Mouse (Mus musculus) retina, adult 2 months (tissue): Measurements from ENCODE around the gene Hsf5.

Experiments
- DNase-seq: peaks from one replicate; pipeline ENCODE4 v3.0.0-alpha.2; 2012; ENCODE audit warnings: low read depth, low spot score

The Hsf5 gene

DNA sequence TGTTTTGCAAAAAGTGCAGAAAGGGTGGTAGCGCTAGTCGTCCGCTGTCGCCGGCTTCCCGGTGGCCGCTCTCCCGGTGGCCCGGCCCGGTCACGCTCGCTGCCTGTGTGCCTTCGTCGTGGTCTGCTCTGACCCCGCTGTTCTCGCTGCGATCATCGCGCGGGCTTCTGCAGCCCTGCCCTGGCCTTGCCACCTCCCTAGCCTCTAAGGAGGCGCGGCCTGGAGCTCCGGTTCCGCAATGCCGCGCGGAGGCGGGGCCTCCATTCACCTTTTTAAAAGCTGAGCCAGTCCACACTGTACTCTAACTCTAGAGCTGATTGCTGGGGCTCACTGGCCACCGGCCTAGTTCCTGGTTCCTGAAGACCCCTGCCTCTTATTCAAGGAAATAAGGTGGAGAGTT is 22.2 kb downstream of the Hsf5 start:
- DNase-seq = peak; percentile 16

DNA sequence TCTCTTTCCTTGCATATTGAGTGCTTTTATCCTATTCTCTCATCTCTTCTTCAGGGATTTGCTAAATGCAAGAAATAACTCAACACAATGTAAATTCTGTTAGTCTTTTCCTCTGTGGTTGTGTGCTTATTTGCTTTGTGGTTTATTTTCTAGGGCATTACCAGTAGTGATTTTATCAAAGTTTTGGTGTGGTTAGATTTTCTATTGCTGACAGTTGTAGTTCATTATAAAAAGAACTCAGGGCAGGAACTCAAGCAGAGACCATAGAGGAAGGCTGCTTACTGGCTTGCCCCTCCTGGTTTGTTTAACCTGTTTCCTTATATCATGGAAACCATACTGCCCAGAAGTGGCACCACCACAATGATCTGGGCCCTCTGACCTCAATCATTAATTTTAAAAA is 25.9 kb downstream of the Hsf5 start:
- DNase-seq = no peak

DNA sequence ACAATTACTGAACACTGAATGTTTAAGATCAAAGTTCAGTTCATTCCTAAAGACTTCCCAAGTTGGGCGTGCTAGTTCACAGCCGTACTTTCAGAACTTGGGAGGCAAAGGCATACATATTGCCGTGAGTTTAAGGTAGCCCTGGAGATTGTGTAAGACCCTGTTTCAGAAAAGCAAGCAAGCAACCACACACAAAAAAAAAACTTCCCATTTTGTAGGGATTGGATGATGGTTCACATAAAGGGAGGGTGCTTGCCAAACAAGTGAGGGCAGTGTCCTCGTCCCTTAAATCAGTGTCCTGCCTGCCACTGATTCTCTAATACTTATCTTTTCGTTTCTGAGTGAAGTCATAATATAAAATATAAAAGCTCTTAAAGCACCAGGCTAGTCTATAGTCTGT is 37.7 kb downstream of the Hsf5 start:
- no peak for DNase-seq

DNA sequence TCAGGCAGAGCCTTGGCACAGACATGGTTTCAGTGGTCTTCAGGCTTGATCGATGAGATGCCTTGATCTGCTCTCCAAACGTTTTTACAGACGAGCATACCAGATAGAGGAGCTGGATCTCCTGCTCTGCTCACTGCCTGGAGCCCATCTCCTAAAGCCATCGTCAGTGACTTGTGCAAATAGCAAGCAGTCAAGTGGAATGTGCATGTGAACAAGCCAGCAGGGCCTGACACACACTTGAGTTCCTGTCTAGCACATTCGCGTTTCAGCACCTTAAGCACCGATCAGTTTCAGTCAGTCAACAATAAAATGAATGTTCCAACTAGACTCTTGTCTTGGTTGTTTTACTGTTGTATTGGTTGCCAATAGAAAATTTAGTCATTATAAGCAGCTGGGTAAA is 42.3 kb downstream of the Hsf5 start:
- no peak for DNase-seq

DNA sequence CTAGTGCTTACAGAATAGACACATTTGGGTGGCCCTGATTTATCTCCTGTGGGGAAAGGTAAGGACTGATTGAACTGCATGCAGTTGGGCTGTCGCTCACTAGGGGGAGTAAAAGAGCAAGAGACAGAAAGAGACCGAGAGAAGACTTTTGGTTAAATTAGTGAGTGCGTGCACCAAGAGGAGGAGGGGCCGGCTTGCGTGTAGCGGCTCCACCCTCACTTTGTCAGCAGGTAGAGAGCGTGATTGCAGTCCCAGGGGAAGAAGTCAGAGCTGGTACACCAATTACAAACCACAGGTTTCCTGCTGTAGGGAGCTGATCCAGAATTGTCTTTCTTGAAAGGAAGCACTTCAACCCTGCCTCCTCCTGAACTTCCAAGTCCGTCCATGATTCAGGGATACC is 45.4 kb downstream of the Hsf5 start, which contains the start of gene Rnf43:
Rnf43 (plus strand) TSS at position 316 of the 400 bp plus-strand sequence.
- peak; percentile 62 for DNase-seq

DNA sequence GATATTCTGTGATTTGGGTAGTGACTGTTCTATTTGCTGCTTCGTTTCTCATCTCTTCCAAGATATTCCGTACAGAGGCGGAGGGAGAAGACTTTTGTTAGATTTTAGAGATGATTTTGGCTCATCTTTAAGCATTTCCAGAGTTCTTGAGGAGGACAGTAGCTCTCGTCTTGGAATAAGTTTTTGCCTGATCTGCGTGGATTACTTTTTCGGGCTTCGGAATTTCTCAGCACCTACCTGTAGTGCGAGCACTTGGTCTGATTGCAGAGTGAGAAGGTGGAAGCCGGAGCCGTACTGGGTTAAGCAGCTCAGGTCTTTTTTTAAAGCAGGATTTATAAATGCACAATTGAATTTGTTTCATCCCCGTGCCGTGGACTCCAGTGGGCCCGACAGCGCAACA is 45.9 kb downstream of the Hsf5 start:
- no peak for DNase-seq

DNA sequence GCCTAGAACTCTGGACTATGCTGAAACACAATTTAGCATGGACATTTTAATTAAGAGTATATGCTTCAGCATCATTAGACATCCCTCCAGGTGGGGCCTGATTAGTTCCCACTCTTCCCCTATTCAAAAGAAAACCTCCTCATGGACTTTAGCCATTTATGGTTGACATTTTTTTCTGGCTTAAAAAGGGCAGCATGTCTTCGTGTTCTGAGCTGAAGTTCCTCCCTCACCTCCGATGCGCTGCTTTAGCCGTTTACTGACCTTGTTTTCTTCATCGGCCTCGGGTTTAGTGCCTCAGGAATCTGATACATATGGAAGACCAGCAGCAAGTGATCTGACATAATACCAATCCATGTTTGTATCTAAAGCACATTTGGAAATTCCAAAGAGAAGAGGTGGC is 47.0 kb downstream of the Hsf5 start:
- DNase-seq = no peak

DNA sequence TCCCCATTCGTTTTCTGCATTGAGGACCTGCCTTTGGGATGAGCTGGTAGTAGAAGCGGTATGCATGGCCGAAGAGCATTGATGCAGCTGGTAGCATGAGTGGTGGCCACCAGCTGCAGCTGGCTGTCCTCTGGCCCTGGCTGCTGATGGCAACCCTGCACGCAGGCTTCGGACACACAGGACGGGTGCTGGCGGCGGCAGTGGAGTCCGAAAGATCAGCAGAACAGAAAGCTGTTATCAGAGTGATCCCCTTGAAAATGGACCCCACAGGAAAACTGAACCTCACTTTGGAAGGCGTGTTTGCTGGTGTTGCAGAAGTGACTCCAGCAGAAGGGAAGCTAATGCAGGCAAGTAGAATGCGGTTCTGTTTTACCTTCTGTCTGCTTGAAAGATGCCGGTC is 47.6 kb downstream of the Hsf5 start:
- DNase-seq = no peak

DNA sequence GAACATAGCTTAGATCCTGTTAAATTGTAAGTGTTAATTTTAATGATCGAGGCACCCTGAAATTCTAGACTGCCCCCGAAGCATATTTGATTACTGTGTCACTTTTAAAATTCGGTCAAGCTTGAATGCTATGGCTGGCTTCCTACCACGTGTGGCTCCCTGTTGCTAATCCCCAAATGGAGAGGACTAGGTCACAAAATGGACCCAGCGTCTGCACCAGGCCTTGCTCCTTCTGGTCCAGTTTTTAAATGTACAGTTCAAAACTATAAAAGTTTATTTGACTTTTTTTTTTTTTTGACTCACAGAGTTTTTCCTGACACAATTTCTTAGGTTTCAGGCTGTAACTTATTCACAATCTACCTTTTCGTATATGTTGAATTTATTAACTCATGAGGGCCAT is 48.3 kb downstream of the Hsf5 start:
- DNase-seq = no peak

DNA sequence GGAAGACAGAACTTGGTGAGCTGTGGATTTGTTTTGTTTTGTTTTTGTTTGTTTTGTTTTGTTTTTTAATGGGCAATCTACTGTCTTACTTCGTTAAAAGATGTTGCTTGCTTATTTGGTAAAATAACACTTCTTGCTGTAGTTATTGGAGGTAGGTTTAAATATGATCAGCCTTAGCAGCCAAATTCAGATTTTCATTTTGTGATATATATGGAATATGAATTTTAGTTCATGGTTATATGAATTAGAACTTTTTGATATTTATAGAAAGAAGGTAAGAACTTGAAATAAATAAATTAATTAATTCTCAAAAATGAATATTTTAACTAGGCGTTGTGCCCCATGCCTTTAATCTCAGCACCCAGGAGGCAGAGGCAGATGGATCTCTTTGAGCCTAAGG is 48.7 kb downstream of the Hsf5 start:
- no peak for DNase-seq

DNA sequence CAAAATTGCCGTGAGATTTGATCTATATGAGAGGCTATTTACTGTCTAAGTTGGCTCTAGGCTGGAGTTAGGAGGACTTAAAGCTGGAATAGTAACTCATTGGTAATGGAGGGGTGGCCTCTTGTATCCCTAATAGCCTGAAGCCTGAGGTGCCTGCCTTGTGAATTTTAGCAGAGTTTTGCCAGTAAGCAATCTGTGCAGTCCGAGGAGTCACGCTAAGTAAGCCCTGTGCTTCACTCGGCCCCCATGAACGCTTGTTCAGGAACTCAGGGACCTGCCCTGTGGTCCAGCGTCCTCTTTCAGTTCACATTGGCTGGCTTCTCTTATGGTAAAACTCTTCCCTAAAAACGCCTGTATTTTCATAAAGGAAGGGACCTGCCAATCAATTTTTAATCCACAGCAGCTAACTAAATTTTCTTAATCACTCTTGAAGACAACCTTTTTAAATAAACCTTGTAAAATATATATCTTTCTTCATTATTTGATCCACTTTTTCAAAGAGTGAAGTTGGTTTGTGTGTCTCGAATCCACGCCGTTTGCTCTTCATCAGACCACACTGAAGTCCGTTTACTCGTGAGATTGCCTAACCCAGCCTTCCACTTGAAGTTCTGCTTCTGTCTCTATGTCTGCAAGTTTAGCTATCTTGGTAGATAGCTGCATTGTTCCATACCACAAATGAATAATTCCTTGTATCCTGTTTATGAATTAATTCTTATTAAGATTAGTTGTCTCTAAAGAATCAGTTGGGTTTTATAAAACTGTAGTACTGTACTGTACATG is 49.5 kb downstream of the Hsf5 start:
- no peak for DNase-seq

DNA sequence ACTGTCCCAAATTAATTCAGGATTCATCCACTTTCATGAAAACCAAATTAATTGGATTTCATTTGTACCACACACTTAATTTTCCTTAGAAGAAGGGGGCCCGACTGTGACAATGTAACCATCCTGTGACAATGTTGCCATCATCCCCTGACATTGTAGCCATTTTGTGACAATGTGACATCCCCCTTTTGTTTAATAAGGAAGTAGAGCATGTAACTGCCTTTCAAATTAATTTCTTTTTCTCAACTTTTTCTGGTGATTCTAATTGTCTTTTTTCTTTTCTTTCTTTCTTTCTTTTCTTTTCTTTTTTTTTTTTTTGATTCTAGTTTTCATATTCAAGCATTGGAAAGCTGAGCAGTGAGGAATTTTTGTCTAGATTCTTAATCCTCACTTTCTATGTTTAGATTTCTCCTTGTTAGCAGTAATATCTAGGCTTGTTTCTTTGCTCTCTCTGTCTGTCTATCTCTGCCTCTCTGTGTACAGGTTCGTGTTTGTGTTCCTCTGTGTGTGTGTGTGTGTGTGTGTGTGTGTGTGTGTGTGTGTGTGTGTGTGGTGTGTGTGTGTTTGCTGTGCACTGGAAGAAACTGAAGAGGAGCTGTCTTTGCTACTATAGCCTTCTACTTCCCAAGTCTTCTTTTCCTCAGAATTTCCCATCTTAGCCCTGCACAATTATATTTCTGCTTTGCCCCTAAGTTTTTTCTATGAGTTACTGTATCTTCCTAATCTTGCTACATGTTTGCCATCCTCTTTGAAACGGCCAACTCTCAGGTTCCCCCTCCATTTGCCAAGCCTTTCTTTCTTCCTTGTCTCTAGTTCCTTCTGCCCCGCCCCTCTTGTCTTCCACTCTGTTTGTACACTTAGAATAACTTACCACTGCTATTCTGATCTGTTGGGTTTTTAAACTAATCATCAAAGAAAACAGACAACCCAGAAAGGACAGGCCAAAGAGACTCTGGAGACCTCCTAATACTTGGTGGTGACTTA is 50.4 kb downstream of the Hsf5 start:
- no peak for DNase-seq

DNA sequence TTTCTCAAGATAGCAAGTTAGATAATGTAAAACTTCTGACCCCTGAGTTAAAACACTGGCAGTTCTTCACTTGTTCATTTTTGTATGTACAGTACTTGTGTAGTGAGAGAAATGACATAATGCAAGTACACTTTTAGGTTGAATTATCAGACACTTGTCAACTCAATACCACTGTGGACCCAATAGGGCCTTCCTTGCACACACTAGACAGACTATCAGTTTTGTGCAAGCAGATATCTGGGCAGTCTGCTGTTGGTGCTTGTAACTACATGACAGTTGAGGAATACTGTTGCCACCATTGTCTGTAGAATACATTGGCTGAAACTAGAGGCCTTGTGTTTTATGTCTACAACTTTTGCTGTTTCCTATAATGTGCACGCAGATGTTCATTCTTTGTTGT is 56.3 kb downstream of the Hsf5 start:
- no peak for DNase-seq

DNA sequence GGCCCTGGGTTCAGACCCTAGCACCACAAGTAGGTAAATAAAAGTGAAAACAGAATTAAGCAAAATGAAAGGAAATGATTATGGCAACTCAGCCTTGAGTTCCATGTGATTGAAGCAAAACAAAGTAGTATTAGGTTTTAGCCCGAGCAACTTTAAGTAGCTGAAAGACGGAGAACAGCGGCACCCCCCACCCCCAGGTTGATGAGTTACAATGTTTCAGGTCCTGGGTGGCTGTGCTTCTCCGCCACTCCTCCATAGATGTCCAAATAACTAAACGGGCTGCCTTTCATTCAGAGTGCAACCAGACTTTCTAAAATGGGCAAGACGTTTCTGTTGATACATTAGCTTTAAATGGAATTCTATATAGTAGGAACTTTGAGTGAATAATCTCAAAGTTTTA is 58.6 kb downstream of the Hsf5 start:
- DNase-seq = no peak

DNA sequence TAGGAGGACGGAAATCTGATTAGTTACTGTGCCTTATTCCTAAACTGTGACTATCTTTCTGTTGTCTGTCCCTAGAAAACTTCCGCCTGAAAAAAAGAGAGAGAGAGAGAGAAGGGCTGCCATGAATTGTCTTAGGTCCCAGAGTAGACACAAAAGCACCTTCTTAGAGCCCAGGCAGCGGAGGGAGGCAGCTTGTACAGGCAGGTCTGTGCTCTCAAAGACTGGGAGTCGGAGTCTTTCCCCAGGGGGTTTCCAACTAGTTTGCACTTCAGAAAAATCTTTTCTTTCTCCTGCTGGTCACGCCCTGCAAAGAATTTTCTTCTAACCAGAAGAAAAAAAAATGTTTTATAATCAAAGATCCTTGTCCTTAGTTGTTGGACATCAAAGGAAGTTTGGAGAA is 60.8 kb downstream of the Hsf5 start:
- DNase-seq = no peak

DNA sequence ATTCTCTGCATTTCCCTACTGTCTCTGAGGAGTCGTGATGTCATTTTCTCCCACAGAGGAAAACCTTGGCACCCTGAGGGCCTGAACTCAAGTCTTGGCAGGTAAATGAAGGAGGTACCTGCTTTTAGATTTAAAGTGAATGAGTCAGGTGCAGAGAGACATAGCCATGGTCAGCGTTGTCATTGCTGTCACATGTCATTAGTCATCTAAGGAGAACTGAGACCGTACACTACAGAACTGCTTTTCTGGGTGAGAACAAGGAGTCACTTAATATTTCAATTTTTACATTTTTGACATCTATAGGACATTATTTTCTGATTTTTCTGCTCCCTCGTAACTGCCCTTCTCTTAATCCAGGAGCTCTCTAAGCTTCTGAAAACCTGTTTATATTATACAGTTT is 61.6 kb downstream of the Hsf5 start:
- DNase-seq = no peak

DNA sequence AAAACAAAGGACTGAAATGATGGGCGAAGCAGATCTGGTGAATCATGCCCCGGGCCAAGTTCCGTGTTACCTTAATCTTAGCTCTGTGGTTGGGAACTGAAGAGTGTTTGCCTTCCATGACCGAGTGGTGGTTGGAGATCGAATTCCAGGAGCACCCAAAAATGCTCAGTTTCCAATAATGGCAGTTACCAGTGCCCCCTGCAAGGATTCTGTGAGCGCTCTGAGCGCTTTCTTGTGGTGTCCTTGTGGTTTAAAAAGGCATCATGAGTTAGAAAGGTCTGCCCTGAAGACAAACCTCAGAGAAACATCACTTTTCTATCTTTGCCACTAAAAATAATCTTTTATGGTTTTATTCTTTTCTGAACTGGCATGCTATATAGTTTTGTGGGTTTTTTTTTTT is 62.0 kb downstream of the Hsf5 start:
- DNase-seq = no peak

DNA sequence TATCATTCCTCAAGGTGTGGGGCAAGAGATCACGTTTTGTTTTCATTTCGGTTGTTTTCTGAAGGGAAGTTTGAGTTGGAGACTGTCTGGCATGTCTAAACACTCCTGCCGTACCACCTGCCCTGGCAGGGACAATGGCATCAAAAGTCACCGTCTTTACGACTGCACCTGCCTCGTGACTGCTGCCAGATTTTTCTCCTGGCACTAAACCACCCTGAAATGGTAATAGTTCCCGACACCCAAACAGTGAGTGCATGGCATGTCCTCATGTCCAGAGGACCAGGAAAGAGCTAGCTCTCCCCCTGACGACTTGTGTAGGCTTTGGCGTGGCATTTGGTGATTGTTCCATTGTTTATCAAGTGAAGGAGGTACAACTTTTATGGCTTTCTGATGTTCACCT is 63.8 kb downstream of the Hsf5 start:
- no peak for DNase-seq

DNA sequence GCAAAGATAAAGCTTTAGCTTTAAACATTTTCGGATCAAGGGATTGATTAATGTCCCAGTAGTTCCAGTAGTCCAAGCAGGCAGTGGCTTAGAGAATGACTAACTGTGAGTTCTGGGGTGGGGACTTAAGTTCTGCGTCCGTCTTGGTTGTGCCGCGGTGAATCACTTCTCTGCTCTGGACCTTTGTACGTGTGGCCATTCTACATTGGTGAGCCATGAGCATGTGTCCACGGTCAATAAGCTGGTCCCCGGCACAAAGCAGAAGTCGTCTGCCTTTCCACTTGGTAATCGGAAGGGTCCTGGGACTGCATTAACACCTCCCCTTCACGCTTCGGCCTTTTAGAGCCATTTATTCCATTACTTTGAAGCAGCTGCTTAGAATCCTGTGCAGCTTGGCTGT is 65.1 kb downstream of the Hsf5 start:
- DNase-seq = no peak

DNA sequence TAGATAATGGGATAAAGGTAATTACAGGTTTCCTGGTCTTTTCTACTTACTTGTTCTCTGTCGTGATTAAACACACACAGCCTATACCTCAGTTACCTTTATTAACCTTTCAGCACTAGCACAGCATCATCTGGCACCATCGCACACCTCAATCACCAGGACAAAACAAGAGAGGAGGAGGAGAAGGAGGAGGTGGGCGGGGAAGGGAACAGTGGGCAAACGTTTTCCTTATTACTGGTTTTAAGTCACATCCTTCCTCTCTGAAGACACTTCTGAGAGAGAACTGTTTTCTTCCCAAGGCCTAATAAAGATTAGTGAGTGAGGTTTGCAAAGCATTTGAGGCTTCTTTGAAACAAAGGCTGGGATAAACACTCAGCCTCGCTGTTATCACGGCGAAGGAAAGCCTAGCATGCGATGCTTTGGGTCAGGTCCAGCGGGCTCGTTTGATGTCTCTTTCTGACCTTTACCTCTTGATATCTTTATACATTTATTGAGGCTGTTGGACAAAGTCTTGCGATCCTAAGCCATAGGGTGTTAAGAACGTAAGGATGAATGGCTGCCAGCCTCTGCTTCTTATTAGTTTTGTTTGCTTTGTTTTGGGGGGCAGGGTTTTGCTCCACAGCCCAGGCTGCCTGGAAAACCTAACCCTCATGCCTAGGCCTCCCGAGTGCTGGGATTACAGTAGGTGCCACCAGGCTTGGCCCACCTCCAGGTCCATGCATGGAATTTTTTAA is 66.0 kb downstream of the Hsf5 start:
- DNase-seq = no peak

DNA sequence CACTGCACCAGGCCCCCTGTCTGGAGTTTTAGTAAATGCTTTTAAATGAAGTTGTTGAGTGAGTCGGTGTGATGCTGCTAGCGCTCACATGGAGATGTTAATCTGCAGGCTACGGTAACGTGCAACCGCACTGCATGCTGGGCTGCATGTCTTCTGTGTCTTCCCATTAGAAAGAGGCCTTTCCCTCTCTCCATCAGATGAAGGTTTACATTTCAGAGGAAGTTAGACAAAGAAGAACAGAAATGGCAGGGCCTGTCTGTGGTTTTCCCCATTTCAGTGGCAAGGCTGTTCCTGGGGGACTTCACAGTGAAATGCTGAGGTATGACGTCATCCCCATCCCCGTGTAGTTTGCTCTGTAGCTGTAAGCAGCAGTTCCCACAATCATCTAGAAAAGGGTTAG is 69.4 kb downstream of the Hsf5 start:
- no peak for DNase-seq
